Mouse (Mus musculus): Measurements from ENCODE around the gene Btf3l4. TPM values are rescaled to one million over a fixed set of nuclear protein-coding genes. Genes with fewer than 3 reads are reported as not detected.

Gene Btf3l4
- total and polyA plus RNA-seq, 2 experiments from 2014 or later: 89.6 to 152 TPM

- ATAC-seq (no peak), DNase-seq (ENCODE audit: low spot score) (no peak)
- Histone ChIP-seq H3K36me3 (ENCODE audit: insufficient read depth, low read length) (no peaks in the 10 kb centered on the region), H3K4me3 (ENCODE audit: low read length) (peak overlapping the region; percentile 98), H3K27me3 (ENCODE audit: insufficient read depth, low read length) (no peaks in the 10 kb centered on the region), H3K27ac (no peak overlapping the region), H3K4me1 (ENCODE audit: insufficient read depth, low read length) (no peaks in the 10 kb centered on the region), H3K9me3 (ENCODE audit: low read length) (no peaks in the 10 kb centered on the region), H3K4me2 (ENCODE audit: low read depth, low read length) (peak overlapping the region; percentile 72), H3K9ac (replicated peaks; ENCODE audit: low read length) (peak overlapping the region; percentile 99)
- no peak for TF ChIP-seq CTCF (IDR thresholded peaks at IDR 0.05; ENCODE audit: low read depth)
- 62% methylated on average over 3 of the region's 3 CpGs for WGBS
Observed at GRCm38 (mm10) chr4:108835496-108835895, 2.1 kb upstream of the Btf3l4 start.

GRCm38 (mm10) chr4:108834971-108835311, 1.5 kb upstream of the Btf3l4 start:
- no peak for ATAC-seq
- Histone ChIP-seq H3K27me3 (ENCODE audit: insufficient read depth, low read length) (no peaks in the 10 kb centered on the region), H3K9me3 (ENCODE audit: low read length) (no peaks in the 10 kb centered on the region), H3K9ac (replicated peaks; ENCODE audit: low read length) (peak overlapping the region; percentile 99), H3K36me3 (ENCODE audit: insufficient read depth, low read length) (no peaks in the 10 kb centered on the region; the same call in 1 of the 2 replicates), H3K4me3 (ENCODE audit: low read length) (peak overlapping the region; percentile 98), H3K27ac (peak overlapping the region; percentile 99), H3K4me2 (ENCODE audit: low read depth, low read length) (peak overlapping the region; percentile 72), H3K4me1 (ENCODE audit: insufficient read depth, low read length) (no peaks in the 10 kb centered on the region)
- WGBS: under 1% methylated on average over 15 of the region's 15 CpGs
- TF ChIP-seq CTCF (IDR thresholded peaks at IDR 0.05; ENCODE audit: low read depth): no peak
- DNase-seq (ENCODE audit: low spot score): peak; percentile 25

GRCm38 (mm10) chr4:108834115-108834970, 929 bp upstream of the Btf3l4 start, which contains the start of gene Txndc12:
Gene Txndc12 (plus strand): TSS chr4:108834601.
- peak within 1 kb of the TSS; percentile 72 for H3K4me2 ChIP-seq (ENCODE audit: low read depth, low read length)
- DNase-seq (ENCODE audit: low spot score): peak; percentile 95
- WGBS: under 1% methylated on average over 34 of the region's 34 CpGs
- H3K9me3 ChIP-seq (ENCODE audit: low read length): no peaks in the 10 kb centered on the region
- H3K36me3 ChIP-seq (ENCODE audit: insufficient read depth, low read length): no peaks in the 10 kb centered on the region; the same call in 1 of the 2 replicates
- peak within 1 kb of the TSS; percentile 98 for H3K4me3 ChIP-seq (ENCODE audit: low read length)
- H3K4me1 ChIP-seq (ENCODE audit: insufficient read depth, low read length): no peaks in the 10 kb centered on the region
- peak; percentile 83 for ATAC-seq
- no peaks in the 10 kb centered on the region for H3K27me3 ChIP-seq (ENCODE audit: insufficient read depth, low read length)
- peak within 1 kb of the TSS; percentile 99 for H3K9ac ChIP-seq (replicated peaks; ENCODE audit: low read length)
- peak; percentile 31 for TF ChIP-seq CTCF (IDR thresholded peaks at IDR 0.05; ENCODE audit: low read depth)
- peak within 1 kb of the TSS; percentile 99 for H3K27ac ChIP-seq

- no peak for TF ChIP-seq CTCF (IDR thresholded peaks at IDR 0.05; ENCODE audit: low read depth)
- Histone ChIP-seq H3K36me3 (ENCODE audit: insufficient read depth, low read length) (peaks cover 3% of the 10 kb centered on the region; the same call in 1 of the 2 replicates), H3K4me2 (ENCODE audit: low read depth, low read length) (peak overlapping the region; percentile 72), H3K27ac (peak overlapping the region; percentile 99), H3K4me1 (ENCODE audit: insufficient read depth, low read length) (no peaks in the 10 kb centered on the region), H3K27me3 (ENCODE audit: insufficient read depth, low read length) (no peaks in the 10 kb centered on the region), H3K4me3 (ENCODE audit: low read length) (peak overlapping the region; percentile 98), H3K9ac (replicated peaks; ENCODE audit: low read length) (peak overlapping the region; percentile 99), H3K9me3 (ENCODE audit: low read length) (no peaks in the 10 kb centered on the region)
- DNase-seq (ENCODE audit: low spot score) (no peak), ATAC-seq (no peak)
- WGBS: under 1% methylated on average over 6 of the region's 6 CpGs
Observed at GRCm38 (mm10) chr4:108833828-108834114, 357 bp upstream of the Btf3l4 start.

- peaks cover 11% of the 10 kb centered on the region; the same call in 1 of the 2 replicates for H3K36me3 ChIP-seq (ENCODE audit: insufficient read depth, low read length)
- no peak overlapping the region for H3K27ac ChIP-seq
- WGBS: 79% methylated on average over 1 of the region's 1 CpGs
- ATAC-seq (no peak), DNase-seq (ENCODE audit: low spot score) (no peak)
- no peak for TF ChIP-seq CTCF (IDR thresholded peaks at IDR 0.05; ENCODE audit: low read depth)
- H3K9me3 ChIP-seq (ENCODE audit: low read length): no peaks in the 10 kb centered on the region
- H3K4me2 ChIP-seq (ENCODE audit: low read depth, low read length): peak overlapping the region; percentile 72; the same call in 1 of the 2 replicates
- H3K27me3 ChIP-seq (ENCODE audit: insufficient read depth, low read length): no peaks in the 10 kb centered on the region
- no peak overlapping the region for H3K9ac ChIP-seq (replicated peaks; ENCODE audit: low read length)
- no peaks in the 10 kb centered on the region for H3K4me1 ChIP-seq (ENCODE audit: insufficient read depth, low read length)
- H3K4me3 ChIP-seq (ENCODE audit: low read length): no peak overlapping the region
Observed at GRCm38 (mm10) chr4:108830698-108831097, 2.7 kb downstream of the Btf3l4 start.

GRCm38 (mm10) chr4:108826643-108827042, 6.8 kb downstream of the Btf3l4 start:
- H3K27me3 ChIP-seq (ENCODE audit: insufficient read depth, low read length): no peaks in the 10 kb centered on the region
- 91% methylated on average over 2 of the region's 2 CpGs for WGBS
- H3K36me3 ChIP-seq (ENCODE audit: insufficient read depth, low read length): peaks cover 38% of the 10 kb centered on the region
- H3K9ac ChIP-seq (replicated peaks; ENCODE audit: low read length): no peak overlapping the region
- DNase-seq (ENCODE audit: low spot score): no peak
- H3K27ac ChIP-seq: no peak overlapping the region
- no peak for TF ChIP-seq CTCF (IDR thresholded peaks at IDR 0.05; ENCODE audit: low read depth)
- H3K4me3 ChIP-seq (ENCODE audit: low read length): no peak overlapping the region
- no peaks in the 10 kb centered on the region for H3K9me3 ChIP-seq (ENCODE audit: low read length)
- no peaks in the 10 kb centered on the region for H3K4me1 ChIP-seq (ENCODE audit: insufficient read depth, low read length)
- no peak overlapping the region for H3K4me2 ChIP-seq (ENCODE audit: low read depth, low read length)
- no peak for ATAC-seq

- ATAC-seq (no peak), DNase-seq (ENCODE audit: low spot score) (no peak)
- Histone ChIP-seq H3K9me3 (ENCODE audit: low read length) (no peaks in the 10 kb centered on the region), H3K27ac (no peak overlapping the region), H3K4me2 (ENCODE audit: low read depth, low read length) (no peak overlapping the region), H3K9ac (replicated peaks; ENCODE audit: low read length) (no peak overlapping the region), H3K27me3 (ENCODE audit: insufficient read depth, low read length) (no peaks in the 10 kb centered on the region), H3K4me3 (ENCODE audit: low read length) (no peak overlapping the region), H3K4me1 (ENCODE audit: insufficient read depth, low read length) (no peaks in the 10 kb centered on the region), H3K36me3 (ENCODE audit: insufficient read depth, low read length) (peaks cover 38% of the 10 kb centered on the region)
- 85% methylated on average over 1 of the region's 1 CpGs for WGBS
- no peak for TF ChIP-seq CTCF (IDR thresholded peaks at IDR 0.05; ENCODE audit: low read depth)
Observed at GRCm38 (mm10) chr4:108826096-108826495, 7.3 kb downstream of the Btf3l4 start.

All from hindbrain, postnatal 0 days (tissue).